Mouse (Mus musculus) kidney, embryonic 15.5 days (tissue): ENCODE results near the gene Slc12a4. TPM values are rescaled to one million over a fixed set of nuclear protein-coding genes. Genes with fewer than 3 reads are reported as not detected.
"Not testable (repeated sequence)": the region's sequence is repeated elsewhere in the genome, so short reads cannot be mapped to it uniquely, and the experiment has no call there.

Experiments
- ATAC-seq: fragments of 200-750 bp; cut with Nextera tagmentation; replicated peaks from 2 replicates; pipeline ENCODE4 v1.8.0; 2017; ENCODE audit warnings: moderate TSS enrichment; ENCODE audit not compliant: low FRiP score
- H3K27ac ChIP-seq: fragments of 300-500 bp; sonication (generic); 2 replicates; pipeline ENCODE4 v1.5.1; 2015; ENCODE audit warnings: mild to moderate bottlenecking, inconsistent platforms
- H3K27me3 ChIP-seq: fragments of 300-500 bp; sonication (generic); 2 replicates; pipeline ENCODE4 v1.6.1; 2015; ENCODE audit warnings: inconsistent platforms
- H3K36me3 ChIP-seq: fragments of 300-500 bp; sonication (generic); 2 replicates; pipeline ENCODE4 v1.6.1; 2015; ENCODE audit warnings: inconsistent platforms
- H3K4me1 ChIP-seq: fragments of 300-500 bp; sonication (generic); 2 replicates; pipeline ENCODE4 v1.6.1; 2015; ENCODE audit warnings: inconsistent platforms
- H3K4me2 ChIP-seq: fragments of 300-500 bp; sonication (generic); 2 replicates; pipeline ENCODE4 v1.6.1; 2015; ENCODE audit warnings: moderate library complexity, mild to moderate bottlenecking, inconsistent platforms
- H3K4me3 ChIP-seq: fragments of 300-500 bp; sonication (generic); replicated peaks from 2 replicates; pipeline ENCODE4 v1.5.1; 2015; ENCODE audit warnings: mild to moderate bottlenecking, inconsistent platforms
- H3K9ac ChIP-seq: fragments of 300-500 bp; sonication (generic); 2 replicates; pipeline ENCODE4 v1.6.1; 2015; ENCODE audit warnings: mild to moderate bottlenecking, inconsistent platforms
- H3K9me3 ChIP-seq: fragments of 300-500 bp; sonication (generic); replicated peaks from 2 replicates; pipeline ENCODE4 v1.6.1; 2016; ENCODE audit warnings: inconsistent platforms
- WGBS: fragments of 180-500 bp; shearing (Covaris S2); methylation state at CpG from one replicate; pipeline ENCODE4 v1.1.7; 2015; ENCODE audit warnings: mixed read lengths; 5-methylcytosine and 5-hydroxymethylcytosine counted together
- polyA plus RNA-seq: library from polyadenylated mRNA; unstranded; fragments of >200 nt; fragmentation: Nextera tagmentation; extraction: Ambion mirVana; gene quantifications from 2 replicates; pipeline ENCODE4 v1.2.1, GENCODE M21; 2015

Slc12a4 gene
- polyA plus RNA-seq, 1 experiment from 2014 or later: 33.9 TPM

GRCm38 (mm10) chr8:105993226-105993625, 27.3 kb upstream of the Slc12a4 start:
- no peak overlapping the region for H3K9ac ChIP-seq
- no peak for ATAC-seq
- no peak overlapping the region for H3K27ac ChIP-seq
- no peaks in the 10 kb centered on the region for H3K36me3 ChIP-seq
- H3K4me1 ChIP-seq: peaks cover 7% of the 10 kb centered on the region; the same call in 1 of the 2 replicates
- H3K4me3 ChIP-seq: no peak overlapping the region
- H3K9me3 ChIP-seq: no peaks in the 10 kb centered on the region
- no peak overlapping the region for H3K4me2 ChIP-seq
- no peaks in the 10 kb centered on the region for H3K27me3 ChIP-seq
- 74% methylated on average over 4 of the region's 4 CpGs for WGBS

GRCm38 (mm10) chr8:105992499-105992898, 26.6 kb upstream of the Slc12a4 start:
- Histone ChIP-seq H3K9me3 (no peaks in the 10 kb centered on the region), H3K27ac (no peak overlapping the region), H3K4me2 (no peak overlapping the region), H3K4me3 (no peak overlapping the region), H3K9ac (no peak overlapping the region), H3K27me3 (no peaks in the 10 kb centered on the region), H3K4me1 (peaks cover 7% of the 10 kb centered on the region; the same call in 1 of the 2 replicates), H3K36me3 (no peaks in the 10 kb centered on the region)
- ATAC-seq: no peak
- WGBS: 54% methylated on average over 5 of the region's 5 CpGs

GRCm38 (mm10) chr8:105991546-105991945, 25.6 kb upstream of the Slc12a4 start:
- 87% methylated on average over 2 of the region's 2 CpGs for WGBS
- Histone ChIP-seq H3K4me2 (no peak overlapping the region), H3K9me3 (no peaks in the 10 kb centered on the region), H3K27ac (no peak overlapping the region), H3K4me3 (no peak overlapping the region), H3K4me1 (peaks cover 7% of the 10 kb centered on the region; the same call in 1 of the 2 replicates), H3K27me3 (no peaks in the 10 kb centered on the region), H3K36me3 (no peaks in the 10 kb centered on the region), H3K9ac (no peak overlapping the region)
- ATAC-seq: no peak

GRCm38 (mm10) chr8:105990856-105991387, 25.0 kb upstream of the Slc12a4 start, which contains the start of gene Dus2:
Gene Dus2 (plus strand): TSS chr8:105991337.
- Histone ChIP-seq H3K4me2 (peak within 1 kb of the TSS; percentile 45), H3K27me3 (no peaks in the 10 kb centered on the region), H3K4me1 (peaks cover 7% of the 10 kb centered on the region; the same call in 1 of the 2 replicates), H3K9me3 (no peaks in the 10 kb centered on the region), H3K27ac (no peak within 1 kb of the TSS), H3K36me3 (no peaks in the 10 kb centered on the region), H3K9ac (peak within 1 kb of the TSS; percentile 26; the same call in 1 of the 2 replicates), H3K4me3 (peak within 1 kb of the TSS; percentile 19; the same call in 1 of the 2 replicates)
- peak; percentile 67; the same call in 1 of the 2 replicates for ATAC-seq
- 8% methylated on average over 15 of the region's 15 CpGs for WGBS

- no peak overlapping the region for H3K9ac ChIP-seq
- no peaks in the 10 kb centered on the region for H3K36me3 ChIP-seq
- H3K27me3 ChIP-seq: no peaks in the 10 kb centered on the region
- ATAC-seq: no peak
- H3K4me1 ChIP-seq: peaks cover 7% of the 10 kb centered on the region; the same call in 1 of the 2 replicates
- no peak overlapping the region for H3K27ac ChIP-seq
- 83% methylated on average over 11 of the region's 11 CpGs for WGBS
- H3K4me3 ChIP-seq: no peak overlapping the region
- H3K9me3 ChIP-seq: no peaks in the 10 kb centered on the region
- no peak overlapping the region for H3K4me2 ChIP-seq
These were observed 22.6 kb upstream of the Slc12a4 start for GRCm38 (mm10) chr8:105988546-105988945.

GRCm38 (mm10) chr8:105983406-105983805, 17.5 kb upstream of the Slc12a4 start:
- H3K9ac ChIP-seq, H3K27me3 ChIP-seq, H3K9me3 ChIP-seq, H3K36me3 ChIP-seq, ATAC-seq, H3K27ac ChIP-seq, H3K4me1 ChIP-seq, H3K4me2 ChIP-seq, H3K4me3 ChIP-seq: not testable (repeated sequence)
- 79% methylated on average over 11 of the region's 11 CpGs for WGBS

- H3K4me1 ChIP-seq: no peaks in the 10 kb centered on the region
- WGBS: 91% methylated on average over 1 of the region's 1 CpGs
- ATAC-seq: no peak
These were observed 15.2 kb upstream of the Slc12a4 start for GRCm38 (mm10) chr8:105981146-105981545.

GRCm38 (mm10) chr8:105979325-105979724, 13.4 kb upstream of the Slc12a4 start, which contains the start of gene Dpep3:
Gene Dpep3 (minus strand): TSS chr8:105979429.
- no peak within 1 kb of the TSS for H3K27ac ChIP-seq
- no peaks in the 10 kb centered on the region for H3K9me3 ChIP-seq
- no peak within 1 kb of the TSS for H3K4me2 ChIP-seq
- no peaks in the 10 kb centered on the region for H3K36me3 ChIP-seq
- ATAC-seq: no peak
- no peaks in the 10 kb centered on the region for H3K4me1 ChIP-seq
- 94% methylated on average over 15 of the region's 15 CpGs for WGBS
- no peak within 1 kb of the TSS for H3K9ac ChIP-seq
- H3K4me3 ChIP-seq: no peak within 1 kb of the TSS
- no peaks in the 10 kb centered on the region for H3K27me3 ChIP-seq

More at GRCm38 (mm10) chr8:105981146-105981545, 15.2 kb upstream of the Slc12a4 start:
- Histone ChIP-seq H3K27me3 (no peaks in the 10 kb centered on the region), H3K36me3 (no peaks in the 10 kb centered on the region), H3K9ac (no peak overlapping the region), H3K9me3 (no peaks in the 10 kb centered on the region), H3K4me3 (no peak overlapping the region), H3K27ac (no peak overlapping the region), H3K4me2 (no peak overlapping the region)

GRCm38 (mm10) chr8:105975363-105975762, 9.5 kb upstream of the Slc12a4 start:
- Histone ChIP-seq H3K36me3 (no peaks in the 10 kb centered on the region), H3K27me3 (no peaks in the 10 kb centered on the region), H3K9ac (no peak overlapping the region), H3K4me1 (no peaks in the 10 kb centered on the region), H3K27ac (no peak overlapping the region), H3K4me2 (no peak overlapping the region), H3K4me3 (no peak overlapping the region), H3K9me3 (no peaks in the 10 kb centered on the region)
- no peak for ATAC-seq
- 66% methylated on average over 7 of the region's 7 CpGs for WGBS

- ATAC-seq: no peak
- Histone ChIP-seq H3K4me3 (no peak overlapping the region), H3K4me2 (no peak overlapping the region), H3K4me1 (peaks cover 12% of the 10 kb centered on the region), H3K9ac (no peak overlapping the region), H3K36me3 (no peaks in the 10 kb centered on the region), H3K9me3 (no peaks in the 10 kb centered on the region), H3K27me3 (no peaks in the 10 kb centered on the region), H3K27ac (no peak overlapping the region)
- 76% methylated on average over 8 of the region's 8 CpGs for WGBS
These were observed 5.3 kb upstream of the Slc12a4 start for GRCm38 (mm10) chr8:105971019-105971720.

- no peaks in the 10 kb centered on the region for H3K27me3 ChIP-seq
- no peak overlapping the region for H3K9ac ChIP-seq
- WGBS: 74% methylated on average over 1 of the region's 1 CpGs
- no peaks in the 10 kb centered on the region for H3K36me3 ChIP-seq
- H3K4me1 ChIP-seq: peaks cover 25% of the 10 kb centered on the region
- H3K4me2 ChIP-seq: no peak overlapping the region
- ATAC-seq: no peak
- H3K27ac ChIP-seq: no peak overlapping the region
- H3K9me3 ChIP-seq: no peaks in the 10 kb centered on the region
- no peak overlapping the region for H3K4me3 ChIP-seq
These were observed 3.5 kb upstream of the Slc12a4 start for GRCm38 (mm10) chr8:105969367-105969766.

GRCm38 (mm10) chr8:105966692-105967311, 905 bp upstream of the Slc12a4 start:
- Histone ChIP-seq H3K27me3 (no peaks in the 10 kb centered on the region), H3K4me2 (peak overlapping the region; percentile 84), H3K4me3 (peak overlapping the region; percentile 89), H3K4me1 (peaks cover 30% of the 10 kb centered on the region), H3K27ac (peak overlapping the region; percentile 93), H3K9ac (no peak overlapping the region), H3K36me3 (no peaks in the 10 kb centered on the region), H3K9me3 (no peaks in the 10 kb centered on the region)
- peak; percentile 49 for ATAC-seq
- WGBS: 7% methylated on average over 19 of the region's 19 CpGs
